Mouse (Mus musculus) brain, adult 2 months (tissue): ENCODE measurements around the gene Epsti1.

ENCODE experiments used
- DNase-seq: peaks from one replicate; pipeline ENCODE4 v3.0.0; 2011; ENCODE audit warnings: low read depth, low spot score

Epsti1 gene

GRCm38 (mm10) chr14:78011808-78012207 lies 107.8 kb downstream of the Epsti1 start:
- DNase-seq: peak; percentile 14

GRCm38 (mm10) chr14:78015540-78016321 lies 111.7 kb downstream of the Epsti1 start:
- DNase-seq: no peak

GRCm38 (mm10) chr14:78016398-78016797 lies 112.4 kb downstream of the Epsti1 start:
- DNase-seq: no peak

GRCm38 (mm10) chr14:78019935-78020334 lies 115.9 kb downstream of the Epsti1 start:
- DNase-seq: no peak

- peak; percentile 55 for DNase-seq
These were observed 134.8 kb downstream of the Epsti1 start for GRCm38 (mm10) chr14:78038876-78039275.

GRCm38 (mm10) chr14:78040643-78041042 lies 136.6 kb downstream of the Epsti1 start:
- DNase-seq: no peak

GRCm38 (mm10) chr14:78041886-78042526 lies 138.0 kb downstream of the Epsti1 start:
- DNase-seq: peak; percentile 18

GRCm38 (mm10) chr14:78043079-78043478 lies 139.0 kb downstream of the Epsti1 start:
- DNase-seq: no peak

- no peak for DNase-seq
These were observed 144.2 kb downstream of the Epsti1 start for GRCm38 (mm10) chr14:78048258-78048657.

GRCm38 (mm10) chr14:78048674-78049073 lies 144.6 kb downstream of the Epsti1 start:
- DNase-seq: no peak
